Mouse (Mus musculus) right cerebral cortex, adult 2 months (tissue): Measurements from ENCODE around the gene Tbxa2r.
A peak's percentile ranks its signal among the peaks of the same experiment; 100 is the strongest.

Source experiments
- DNase-seq, 2 experiments: peaks; one replicate each; pipeline ENCODE4 v3.0.0; 2021 to 2022; ENCODE audit warnings: low spot score in 2 of 2

Tbxa2r gene

GRCm38 (mm10) chr10:81328386-81328785 lies at the start of gene Tbxa2r:
Tbxa2r (plus strand) TSS chr10:81328731.
- DNase-seq = no peak

GRCm38 (mm10) chr10:81279496-81279895 lies 49.0 kb upstream of the Tbxa2r start:
- DNase-seq = no peak

- DNase-seq = no peak
Measured at GRCm38 (mm10) chr10:81284189-81284588, 44.3 kb upstream of the Tbxa2r start.

- DNase-seq = no peak
Measured at GRCm38 (mm10) chr10:81284719-81285118, 43.8 kb upstream of the Tbxa2r start.

GRCm38 (mm10) chr10:81285694-81286450 lies 42.7 kb upstream of the Tbxa2r start:
- DNase-seq = peak; percentile 78 to 82

GRCm38 (mm10) chr10:81286586-81286985 lies 41.9 kb upstream of the Tbxa2r start:
- DNase-seq = no peak

- no peak for DNase-seq
Measured at GRCm38 (mm10) chr10:81287513-81288157, 40.9 kb upstream of the Tbxa2r start.

GRCm38 (mm10) chr10:81288601-81289000 lies 39.9 kb upstream of the Tbxa2r start:
- DNase-seq = no peak

- peak in 1 of 2 experiments; percentile 69 for DNase-seq
Measured at GRCm38 (mm10) chr10:81289278-81289677, 39.3 kb upstream of the Tbxa2r start.

GRCm38 (mm10) chr10:81289811-81290210 lies 38.7 kb upstream of the Tbxa2r start:
- no peak for DNase-seq

- DNase-seq = no peak
Measured at GRCm38 (mm10) chr10:81290698-81291460, 37.7 kb upstream of the Tbxa2r start.

- DNase-seq = no peak
Measured at GRCm38 (mm10) chr10:81291511-81292104, 36.9 kb upstream of the Tbxa2r start, which contains the start of gene Tjp3. Tjp3 (minus strand) TSS chr10:81291581.

- peak; percentile 100 for DNase-seq
Measured at GRCm38 (mm10) chr10:81292554-81293333, 35.8 kb upstream of the Tbxa2r start, which contains the start of gene Pip5k1c. Pip5k1c (plus strand) TSS chr10:81292963.

- DNase-seq = no peak
Measured at GRCm38 (mm10) chr10:81293334-81294030, 35.0 kb upstream of the Tbxa2r start.

GRCm38 (mm10) chr10:81294442-81294841 lies 34.1 kb upstream of the Tbxa2r start:
- DNase-seq = no peak

GRCm38 (mm10) chr10:81295185-81295584 lies 33.3 kb upstream of the Tbxa2r start:
- peak; percentile 66 to 71 for DNase-seq

GRCm38 (mm10) chr10:81297246-81297645 lies 31.3 kb upstream of the Tbxa2r start:
- no peak for DNase-seq

- DNase-seq = no peak
Measured at GRCm38 (mm10) chr10:81297845-81298244, 30.7 kb upstream of the Tbxa2r start.

- peak; percentile 74 to 77 for DNase-seq
Measured at GRCm38 (mm10) chr10:81298369-81299100, 30.0 kb upstream of the Tbxa2r start.
